Mouse (Mus musculus): ENCODE data around the gene Ss18l1.

DNA sequence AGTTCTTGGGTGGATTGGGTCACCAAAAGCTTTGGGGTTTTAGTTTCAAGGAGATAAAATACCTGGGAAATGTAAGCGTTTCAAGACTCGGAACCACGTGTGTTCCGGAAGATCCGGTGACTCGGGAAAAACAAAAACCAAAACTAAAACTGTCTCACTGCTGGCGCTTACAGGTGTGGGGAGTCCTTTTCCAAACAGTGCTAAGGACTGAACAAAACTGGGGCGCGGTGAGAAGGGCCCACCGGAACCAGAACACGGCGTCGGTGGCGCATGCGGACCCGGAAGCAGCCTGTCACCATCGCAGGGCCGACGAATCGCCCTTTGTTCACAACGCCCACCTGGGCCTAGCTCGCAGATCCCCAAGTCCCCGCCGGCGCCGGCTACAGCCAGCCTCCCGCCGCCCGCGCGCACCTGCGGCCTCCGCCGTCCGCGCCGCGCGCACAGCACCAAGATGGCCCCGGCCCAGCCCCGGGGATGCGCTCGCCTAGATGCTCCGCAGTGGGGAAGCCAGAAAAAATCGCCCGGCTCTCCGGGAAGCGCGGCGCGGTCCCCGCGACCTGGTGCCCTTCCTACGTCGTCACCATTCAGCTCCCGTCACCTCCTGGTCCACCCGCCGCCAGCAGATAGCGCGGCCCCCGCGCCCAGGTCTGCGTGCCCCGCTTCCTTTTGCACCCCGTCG is 593 bp upstream of the Ss18l1 start:
- TF ChIP-seq GATA1 (IDR thresholded peaks at IDR 0.05; ENCODE audit: low read length) (no peak), TAL1 (IDR thresholded peaks at IDR 0.05; ENCODE audit: low read length) (no peak)
